Mouse (Mus musculus) C2C12 (cell line): ENCODE data around the gene Zglp1.

Experiments
- CEBPB ChIP-seq: IDR thresholded peaks from one replicate; pipeline ENCODE4 v1.6.1; 2011; ENCODE audit warnings: low read depth, mild to moderate bottlenecking, control low read depth, moderate library complexity
- CTCF ChIP-seq: IDR thresholded peaks from one replicate; pipeline ENCODE4 v1.5.1; 2011; ENCODE audit not compliant: control insufficient read depth, insufficient read depth, insufficient read length
- MYOG ChIP-seq: IDR thresholded peaks from one replicate; pipeline ENCODE4 v1.6.1; 2011; ENCODE audit not compliant: control insufficient read depth, insufficient read length; ENCODE audit errors: extremely low read depth
- USF1 ChIP-seq: IDR thresholded peaks from one replicate; pipeline ENCODE4 v1.6.1; 2011; ENCODE audit warnings: low read depth, mild to moderate bottlenecking, control low read depth, moderate library complexity

- TF ChIP-seq CTCF (no peak), USF1 (no peak), MYOG (no peak), CEBPB (no peak)
Observed at GRCm38 (mm10) chr9:21104814-21105213, 37.9 kb upstream of the Zglp1 start.
